Mouse (Mus musculus) CH12.LX (cell line): ENCODE measurements around the gene Eral1. TPM values are rescaled to one million over a fixed set of nuclear protein-coding genes. Genes with fewer than 3 reads are reported as not detected.

Experiments used
- DNase-seq: peaks from one replicate; pipeline ENCODE4 v3.0.0-alpha.2; 2013; ENCODE audit errors: extremely low read depth
- H3K27ac ChIP-seq: 2 replicates; pipeline ENCODE4 v1.5.1; 2012; ENCODE audit warnings: low read depth, mild to moderate bottlenecking, control low read depth, moderate library complexity; ENCODE audit not compliant: insufficient read depth
- H3K27me3 ChIP-seq: replicated peaks from 2 replicates; pipeline ENCODE3; 2012; ENCODE audit warnings: inconsistent platforms
- H3K36me3 ChIP-seq, 2 experiments: replicated peaks in 1 of 2; 2 replicates each; pipeline versions ENCODE3 to v1.6.1; 2012; ENCODE audit warnings: inconsistent platforms in 1 of 2, low read length in 1 of 2, mild to moderate bottlenecking in 1 of 2, mixed read lengths in 1 of 2, moderate library complexity in 1 of 2; ENCODE audit not compliant: control insufficient read depth in 1 of 2, insufficient read depth in 1 of 2
- H3K4me1 ChIP-seq, 2 experiments: 2 replicates each; pipeline ENCODE4 v1.6.1; 2012; ENCODE audit warnings: inconsistent platforms in 1 of 2, moderate library complexity in 1 of 2; ENCODE audit not compliant: insufficient read depth in 2 of 2, control insufficient read depth in 1 of 2
- H3K4me2 ChIP-seq: 2 replicates; pipeline ENCODE4 v1.6.1; 2012; ENCODE audit warnings: low read depth, mild to moderate bottlenecking, control low read depth; ENCODE audit not compliant: poor library complexity, insufficient read depth, severe bottlenecking
- H3K4me3 ChIP-seq, 3 experiments: fragments of 150-350 bp in 1 of 3; sonication (generic) in 1 of 3; replicated peaks in 1 of 3; 2 replicates each; pipeline versions ENCODE3 to v1.5.1; 2011 to 2012; ENCODE audit warnings: low read depth in 2 of 3, low read length in 2 of 3, mild to moderate bottlenecking in 2 of 3, moderate library complexity in 2 of 3, control low read depth in 1 of 3, improper control_type of control experiment in 1 of 3, inconsistent platforms in 1 of 3, mixed read lengths in 1 of 3; ENCODE audit not compliant: poor library complexity in 1 of 3
- H3K79me2 ChIP-seq: replicated peaks from 2 replicates; pipeline ENCODE4 v1.6.1; 2012; ENCODE audit warnings: mild to moderate bottlenecking, moderate library complexity; ENCODE audit not compliant: control insufficient read depth, poor library complexity, insufficient read depth, severe bottlenecking; ENCODE audit errors: extremely low read depth
- H3K9ac ChIP-seq: 2 replicates; pipeline ENCODE4 v1.6.1; 2012; ENCODE audit warnings: low read depth, mild to moderate bottlenecking, control low read depth, moderate library complexity; ENCODE audit not compliant: insufficient read depth
- H3K9me3 ChIP-seq: replicated peaks from 2 replicates; pipeline ENCODE3; 2012; ENCODE audit warnings: low read length, inconsistent platforms, mixed read lengths
- CHD1 ChIP-seq: IDR thresholded peaks from 2 replicates; pipeline ENCODE4 v1.6.1; 2012; ENCODE audit warnings: low read depth, low read length, improper control_type of control experiment, inconsistent platforms
- E2F4 ChIP-seq: IDR thresholded peaks from 2 replicates; pipeline ENCODE4 v1.6.1; 2011; ENCODE audit warnings: low read depth, low read length, improper control_type of control experiment; ENCODE audit not compliant: insufficient replicate concordance
- ELF1 ChIP-seq: IDR thresholded peaks from 2 replicates; pipeline ENCODE4 v1.6.1; 2014; ENCODE audit warnings: low read depth, mild to moderate bottlenecking, inconsistent platforms, low read length, improper control_type of control experiment
- HCFC1 ChIP-seq: IDR thresholded peaks from 2 replicates; pipeline ENCODE4 v1.6.1; 2012; ENCODE audit warnings: low read depth, mild to moderate bottlenecking, inconsistent platforms, low read length, improper control_type of control experiment
- IRF4 ChIP-seq: IDR thresholded peaks from 2 replicates; pipeline ENCODE4 v1.6.1; 2014; ENCODE audit warnings: low read depth, mild to moderate bottlenecking, inconsistent platforms, low read length, improper control_type of control experiment
- KAT2A ChIP-seq: IDR thresholded peaks from 2 replicates; pipeline ENCODE4 v1.6.1; 2012; ENCODE audit warnings: low read length, improper control_type of control experiment, inconsistent platforms; ENCODE audit not compliant: insufficient replicate concordance
- MAX ChIP-seq: IDR thresholded peaks from 2 replicates; pipeline ENCODE4 v1.6.1; 2011; ENCODE audit warnings: low read length, improper control_type of control experiment
- MAZ ChIP-seq: IDR thresholded peaks from 2 replicates; pipeline ENCODE4 v1.6.1; 2012; ENCODE audit warnings: low read depth, mild to moderate bottlenecking, inconsistent platforms, low read length, improper control_type of control experiment, moderate library complexity
- PAX5 ChIP-seq: IDR thresholded peaks from 2 replicates; pipeline ENCODE4 v1.6.1; 2012; ENCODE audit warnings: low read length, inconsistent platforms, mixed read lengths
- POLR2A ChIP-seq: IDR thresholded peaks from 2 replicates; pipeline ENCODE4 v1.6.1; 2011; ENCODE audit warnings: low read depth, mild to moderate bottlenecking, improper control_type of control experiment, low read length
- RAD21 ChIP-seq: IDR thresholded peaks from 2 replicates; pipeline ENCODE4 v1.6.1; 2011; ENCODE audit warnings: low read depth, mild to moderate bottlenecking, low read length, improper control_type of control experiment, moderate library complexity
- RCOR1 ChIP-seq: conservative IDR thresholded peaks from 2 replicates; pipeline ENCODE4 v1.6.1; 2012; ENCODE audit warnings: low read depth, mild to moderate bottlenecking, inconsistent platforms, low read length, improper control_type of control experiment
- SIN3A ChIP-seq: IDR thresholded peaks from 2 replicates; pipeline ENCODE4 v1.6.1; 2012; ENCODE audit warnings: low read length, improper control_type of control experiment, inconsistent platforms
- TCF12 ChIP-seq: IDR thresholded peaks from 2 replicates; pipeline ENCODE4 v1.6.1; 2014; ENCODE audit warnings: low read depth, mild to moderate bottlenecking, inconsistent platforms, low read length, improper control_type of control experiment
- USF1 ChIP-seq: IDR thresholded peaks from 2 replicates; pipeline ENCODE4 v1.6.1; 2014; ENCODE audit warnings: low read depth, mild to moderate bottlenecking, inconsistent platforms, low read length, improper control_type of control experiment
- ZKSCAN1 ChIP-seq: IDR thresholded peaks from 2 replicates; pipeline ENCODE4 v1.6.1; 2012; ENCODE audit warnings: low read depth, inconsistent platforms, low read length, improper control_type of control experiment, borderline replicate concordance
- ZNF384 ChIP-seq: IDR thresholded peaks from 2 replicates; pipeline ENCODE4 v1.6.1; 2012; ENCODE audit warnings: low read depth, low read length, improper control_type of control experiment, inconsistent platforms
- dilution Hi-C: fragments of 300-500 bp; cut with MboI; formaldehyde crosslinking; loops from 2 replicates; pipeline ENCODE4 v1.14.3; 2020; ENCODE audit warnings: low sequenced_read_pairs; ENCODE audit not compliant: extremely low pct_unique_long_range_greater_than_20kb, extremely low pct_ligation_motif_present
- in situ Hi-C: fragments of 300-500 bp; cut with MboI; formaldehyde crosslinking; loops from 3 replicates; pipeline ENCODE4 v1.14.3; 2019; ENCODE audit warnings: low sequenced_read_pairs, low pct_ligation_motif_present, low pct_unique_long_range_greater_than_20kb, mixed read lengths
- polyA plus RNA-seq: library from polyadenylated mRNA; unstranded; fragments of >175 nt; gene quantifications from 2 replicates; pipeline ENCODE4 v1.2.1, GENCODE M21; 2012; ENCODE audit warnings: low read depth; ENCODE audit not compliant: insufficient read length
- total RNA-seq, 2 experiments: library from RNA; depleted of rRNA; stranded (reverse); fragments of 300-350 nt in 1 of 2; fragments of >200 nt in 1 of 2; gene quantifications; 2 replicates each; pipeline ENCODE4 v1.2.3; 2012 to 2014

Eral1 gene
- total and polyA plus RNA-seq, 3 experiments, result 39.1 to 43.2 (median 41.5) TPM

- no peaks in the 10 kb centered on the region for H3K4me1 ChIP-seq
- no peak overlapping the region for H3K4me2 ChIP-seq
- no peak overlapping the region for H3K4me3 ChIP-seq
- H3K27me3 ChIP-seq, result no peaks in the 10 kb centered on the region
- dilution Hi-C loops (no loop called here), in situ Hi-C loops (no loop called here)
- TF ChIP-seq E2F4 (no peak), MAZ (no peak), ZKSCAN1 (no peak), ZNF384 (no peak), PAX5 (no peak), TCF12 (no peak), HCFC1 (no peak), MAX (no peak), ELF1 (no peak), IRF4 (no peak), SIN3A (no peak), POLR2A (no peak), USF1 (no peak), KAT2A (no peak), CHD1 (no peak), RAD21 (no peak)
- H3K9ac ChIP-seq, result no peak overlapping the region
- no peak overlapping the region for H3K27ac ChIP-seq
- H3K36me3 ChIP-seq, result peaks cover under 1 to 19% of the 10 kb centered on the region in 2 experiments
- no peaks in the 10 kb centered on the region for H3K79me2 ChIP-seq
- no peak for DNase-seq
- H3K9me3 ChIP-seq, result no peaks in the 10 kb centered on the region
These were observed 13.5 kb downstream of the Eral1 start for GRCm38 (mm10) chr11:78066641-78067040.

GRCm38 (mm10) chr11:78065906-78066305, 14.3 kb downstream of the Eral1 start:
- TF ChIP-seq RCOR1, result no peak
- dilution Hi-C loops (no loop called here), in situ Hi-C loops (no loop called here)
- Histone ChIP-seq H3K4me1 (no peaks in the 10 kb centered on the region), H3K27me3 (no peaks in the 10 kb centered on the region), H3K9ac (no peak overlapping the region), H3K4me2 (no peak overlapping the region), H3K27ac (no peak overlapping the region), H3K9me3 (no peaks in the 10 kb centered on the region), H3K4me3 (no peak overlapping the region), H3K36me3 (peaks cover 0 to 14% of the 10 kb centered on the region in 2 experiments), H3K79me2 (no peaks in the 10 kb centered on the region)
- DNase-seq, result no peak
